Mouse (Mus musculus): ENCODE results near the gene Tgfbr3. TPM values are rescaled to one million over a fixed set of nuclear protein-coding genes. Genes with fewer than 3 reads are reported as not detected.

Tgfbr3 gene
- polyA plus RNA-seq, 1 experiment from 2014 or later: 10.5 TPM

GRCm38 (mm10) chr5:107150555-107151312 is 138.7 kb downstream of the Tgfbr3 start:
- no peak overlapping the region for H3K27ac ChIP-seq (replicated peaks; ENCODE audit: low read depth, low read length)
- H3K4me3 ChIP-seq (ENCODE audit: low read depth, low read length): no peak overlapping the region
- H3K27me3 ChIP-seq (ENCODE audit: control insufficient read depth, insufficient read depth, low read length): no peaks in the 10 kb centered on the region
- H3K36me3 ChIP-seq (replicated peaks; ENCODE audit: control insufficient read depth, insufficient read depth, low read depth, low read length): no peaks in the 10 kb centered on the region
- no peak for DNase-seq (ENCODE audit: low spot score)
- no peaks in the 10 kb centered on the region; the same call in 1 of the 2 replicates for H3K4me1 ChIP-seq (ENCODE audit: control insufficient read depth, insufficient read depth, low read length)
- no peaks in the 10 kb centered on the region for H3K9me3 ChIP-seq (replicated peaks; ENCODE audit: control insufficient read depth, low read length)
- 56% methylated on average over 9 of the region's 9 CpGs for WGBS
- H3K4me2 ChIP-seq (ENCODE audit: low read depth, low read length): no peak overlapping the region
- ATAC-seq (replicated peaks; ENCODE audit: insufficient number of reproducible peaks, low FRiP score, low TSS enrichment, low read depth): no peak
- H3K9ac ChIP-seq (replicated peaks; ENCODE audit: low read length): no peak overlapping the region

- no peak overlapping the region for H3K4me2 ChIP-seq (ENCODE audit: low read depth, low read length)
- no peaks in the 10 kb centered on the region; the same call in 1 of the 2 replicates for H3K4me1 ChIP-seq (ENCODE audit: control insufficient read depth, insufficient read depth, low read length)
- H3K9me3 ChIP-seq (replicated peaks; ENCODE audit: control insufficient read depth, low read length): no peaks in the 10 kb centered on the region
- H3K4me3 ChIP-seq (ENCODE audit: low read depth, low read length): no peak overlapping the region
- peak; percentile 51; the same call in 1 of the 2 replicates for ATAC-seq (replicated peaks; ENCODE audit: insufficient number of reproducible peaks, low FRiP score, low TSS enrichment, low read depth)
- no peaks in the 10 kb centered on the region for H3K27me3 ChIP-seq (ENCODE audit: control insufficient read depth, insufficient read depth, low read length)
- H3K9ac ChIP-seq (replicated peaks; ENCODE audit: low read length): no peak overlapping the region
- H3K36me3 ChIP-seq (replicated peaks; ENCODE audit: control insufficient read depth, insufficient read depth, low read depth, low read length): no peaks in the 10 kb centered on the region
- DNase-seq (ENCODE audit: low spot score): peak; percentile 28
- WGBS: 39% methylated on average over 13 of the region's 13 CpGs
- H3K27ac ChIP-seq (replicated peaks; ENCODE audit: low read depth, low read length): no peak overlapping the region
Observed at GRCm38 (mm10) chr5:107147951-107148766, 141.3 kb downstream of the Tgfbr3 start.

- Histone ChIP-seq H3K9ac (replicated peaks; ENCODE audit: low read length) (no peak overlapping the region), H3K4me1 (ENCODE audit: control insufficient read depth, insufficient read depth, low read length) (no peaks in the 10 kb centered on the region; the same call in 1 of the 2 replicates), H3K36me3 (replicated peaks; ENCODE audit: control insufficient read depth, insufficient read depth, low read depth, low read length) (no peaks in the 10 kb centered on the region), H3K4me3 (ENCODE audit: low read depth, low read length) (no peak overlapping the region), H3K4me2 (ENCODE audit: low read depth, low read length) (no peak overlapping the region), H3K9me3 (replicated peaks; ENCODE audit: control insufficient read depth, low read length) (no peaks in the 10 kb centered on the region), H3K27ac (replicated peaks; ENCODE audit: low read depth, low read length) (no peak overlapping the region), H3K27me3 (ENCODE audit: control insufficient read depth, insufficient read depth, low read length) (no peaks in the 10 kb centered on the region)
- no peak for DNase-seq (ENCODE audit: low spot score)
- no peak for ATAC-seq (replicated peaks; ENCODE audit: insufficient number of reproducible peaks, low FRiP score, low TSS enrichment, low read depth)
Observed at GRCm38 (mm10) chr5:107147413-107147812, 142.0 kb downstream of the Tgfbr3 start.

- 58% methylated on average over 11 of the region's 11 CpGs for WGBS
- H3K27me3 ChIP-seq (ENCODE audit: control insufficient read depth, insufficient read depth, low read length): no peaks in the 10 kb centered on the region
- H3K4me2 ChIP-seq (ENCODE audit: low read depth, low read length): no peak overlapping the region
- ATAC-seq (replicated peaks; ENCODE audit: insufficient number of reproducible peaks, low FRiP score, low TSS enrichment, low read depth): no peak
- H3K4me1 ChIP-seq (ENCODE audit: control insufficient read depth, insufficient read depth, low read length): no peaks in the 10 kb centered on the region
- H3K27ac ChIP-seq (replicated peaks; ENCODE audit: low read depth, low read length): no peak overlapping the region
- H3K36me3 ChIP-seq (replicated peaks; ENCODE audit: control insufficient read depth, insufficient read depth, low read depth, low read length): no peaks in the 10 kb centered on the region
- H3K4me3 ChIP-seq (ENCODE audit: low read depth, low read length): no peak overlapping the region
- no peak overlapping the region for H3K9ac ChIP-seq (replicated peaks; ENCODE audit: low read length)
- H3K9me3 ChIP-seq (replicated peaks; ENCODE audit: control insufficient read depth, low read length): no peaks in the 10 kb centered on the region
- no peak for DNase-seq (ENCODE audit: low spot score)
Observed at GRCm38 (mm10) chr5:107146111-107146616, 143.3 kb downstream of the Tgfbr3 start.

- no peaks in the 10 kb centered on the region for H3K36me3 ChIP-seq (replicated peaks; ENCODE audit: control insufficient read depth, insufficient read depth, low read depth, low read length)
- 89% methylated on average over 4 of the region's 4 CpGs for WGBS
- H3K4me3 ChIP-seq (ENCODE audit: low read depth, low read length): no peak overlapping the region
- no peak for DNase-seq (ENCODE audit: low spot score)
- ATAC-seq (replicated peaks; ENCODE audit: insufficient number of reproducible peaks, low FRiP score, low TSS enrichment, low read depth): no peak
- H3K27ac ChIP-seq (replicated peaks; ENCODE audit: low read depth, low read length): no peak overlapping the region
- H3K27me3 ChIP-seq (ENCODE audit: control insufficient read depth, insufficient read depth, low read length): no peaks in the 10 kb centered on the region
- no peak overlapping the region for H3K9ac ChIP-seq (replicated peaks; ENCODE audit: low read length)
- H3K4me2 ChIP-seq (ENCODE audit: low read depth, low read length): no peak overlapping the region
- H3K9me3 ChIP-seq (replicated peaks; ENCODE audit: control insufficient read depth, low read length): no peaks in the 10 kb centered on the region
- H3K4me1 ChIP-seq (ENCODE audit: control insufficient read depth, insufficient read depth, low read length): no peaks in the 10 kb centered on the region
Observed at GRCm38 (mm10) chr5:107145125-107145524, 144.3 kb downstream of the Tgfbr3 start.

- Histone ChIP-seq H3K4me2 (ENCODE audit: low read depth, low read length) (no peak overlapping the region), H3K27ac (replicated peaks; ENCODE audit: low read depth, low read length) (no peak overlapping the region), H3K36me3 (replicated peaks; ENCODE audit: control insufficient read depth, insufficient read depth, low read depth, low read length) (no peaks in the 10 kb centered on the region), H3K4me1 (ENCODE audit: control insufficient read depth, insufficient read depth, low read length) (no peaks in the 10 kb centered on the region), H3K4me3 (ENCODE audit: low read depth, low read length) (no peak overlapping the region), H3K9ac (replicated peaks; ENCODE audit: low read length) (no peak overlapping the region), H3K9me3 (replicated peaks; ENCODE audit: control insufficient read depth, low read length) (no peaks in the 10 kb centered on the region), H3K27me3 (ENCODE audit: control insufficient read depth, insufficient read depth, low read length) (no peaks in the 10 kb centered on the region)
- DNase-seq (ENCODE audit: low spot score) (no peak), ATAC-seq (replicated peaks; ENCODE audit: insufficient number of reproducible peaks, low FRiP score, low TSS enrichment, low read depth) (no peak)
- WGBS: 59% methylated on average over 9 of the region's 9 CpGs
Observed at GRCm38 (mm10) chr5:107144263-107144843, 145.1 kb downstream of the Tgfbr3 start.

GRCm38 (mm10) chr5:107143406-107143805 is 146.0 kb downstream of the Tgfbr3 start:
- H3K9ac ChIP-seq (replicated peaks; ENCODE audit: low read length): no peak overlapping the region
- no peak overlapping the region for H3K27ac ChIP-seq (replicated peaks; ENCODE audit: low read depth, low read length)
- H3K36me3 ChIP-seq (replicated peaks; ENCODE audit: control insufficient read depth, insufficient read depth, low read depth, low read length): no peaks in the 10 kb centered on the region
- no peak overlapping the region for H3K4me2 ChIP-seq (ENCODE audit: low read depth, low read length)
- H3K9me3 ChIP-seq (replicated peaks; ENCODE audit: control insufficient read depth, low read length): no peaks in the 10 kb centered on the region
- H3K4me3 ChIP-seq (ENCODE audit: low read depth, low read length): no peak overlapping the region
- no peak for DNase-seq (ENCODE audit: low spot score)
- no peaks in the 10 kb centered on the region for H3K27me3 ChIP-seq (ENCODE audit: control insufficient read depth, insufficient read depth, low read length)
- 81% methylated on average over 5 of the region's 5 CpGs for WGBS
- no peak for ATAC-seq (replicated peaks; ENCODE audit: insufficient number of reproducible peaks, low FRiP score, low TSS enrichment, low read depth)
- H3K4me1 ChIP-seq (ENCODE audit: control insufficient read depth, insufficient read depth, low read length): no peaks in the 10 kb centered on the region

Measured in embryonic facial prominence, embryonic 11.5 days (tissue).